Mouse (Mus musculus) Patski (cell line): ENCODE measurements around the gene Rnf150. TPM values are rescaled to one million over a fixed set of nuclear protein-coding genes. Genes with fewer than 3 reads are reported as not detected.

Experiments
- ATAC-seq: fragments of 100-300 bp; one replicate; pipeline ENCODE4 v1.8.0; 2021
- CTCF ChIA-PET: fragments of 350-600 bp; sonication (Branson Sonifier 250); formaldehyde crosslinking; loops from one replicate; lab custom pipeline; 2022; ENCODE audit warnings: inconsistent platforms; lab: Charles Lee
- POLR2A ChIA-PET: fragments of 350-600 bp; sonication (Branson Sonifier 250); formaldehyde crosslinking; loops from one replicate; lab custom pipeline; 2022; ENCODE audit warnings: antibody characterized with exemption, inconsistent platforms; lab: Charles Lee
- DNase-seq: peaks from one replicate; pipeline ENCODE4 v3.0.0-alpha.2; 2011; ENCODE audit warnings: low read depth, low spot score
- H3K27me3 ChIP-seq: fragments of 371-371 bp; one replicate; pipeline ENCODE4 v1.5.1; 2021
- CTCF ChIP-seq: fragments of 100-300 bp; IDR thresholded peaks from one replicate; pipeline ENCODE4 v1.5.1; 2021
- in situ Hi-C: fragments of 300-500 bp; cut with MboI; formaldehyde crosslinking; loops from 3 replicates; pipeline ENCODE4 v1.11.1; 2018; ENCODE audit warnings: low pct_unique_long_range_greater_than_20kb, mixed read lengths
- polyA plus RNA-seq: library from polyadenylated mRNA; unstranded; gene quantifications from one replicate; pipeline ENCODE4 v1.2.3, GENCODE M21; 2021

Gene Rnf150
- polyA plus RNA-seq, 1 experiment from 2014 or later, result 19.1 TPM

- ChIA-PET POLR2A (no interaction called here), CTCF (interaction anchor here (1.1 to 1.8 kb wide), 4 partner anchors 9 to 166 kb away, joined by 4 to 6 read pairs (median 4); no protein-coding TSS in a partner anchor)
- H3K27me3 ChIP-seq, result no peaks in the 10 kb centered on the region
- in situ Hi-C loops, result no loop called here
- ATAC-seq (no peak), DNase-seq (no peak)
- TF ChIP-seq CTCF, result no peak
Observed at GRCm38 (mm10) chr8:83036521-83037166, 173.5 kb downstream of the Rnf150 start.

GRCm38 (mm10) chr8:83037321-83037720, 174.2 kb downstream of the Rnf150 start:
- in situ Hi-C loops, result no loop called here
- POLR2A ChIA-PET, result interaction anchor here (0.5 kb wide), 1 partner anchor 68 kb away, joined by 3 read pairs; no protein-coding TSS in a partner anchor
- H3K27me3 ChIP-seq, result no peaks in the 10 kb centered on the region
- TF ChIP-seq CTCF, result no peak
- DNase-seq (no peak), ATAC-seq (no peak)
- CTCF ChIA-PET, result interaction anchor here (0.9 to 1.8 kb wide), 3 partner anchors 10 to 40 kb away, joined by 3 to 6 read pairs (median 4); no protein-coding TSS in a partner anchor

DNA sequence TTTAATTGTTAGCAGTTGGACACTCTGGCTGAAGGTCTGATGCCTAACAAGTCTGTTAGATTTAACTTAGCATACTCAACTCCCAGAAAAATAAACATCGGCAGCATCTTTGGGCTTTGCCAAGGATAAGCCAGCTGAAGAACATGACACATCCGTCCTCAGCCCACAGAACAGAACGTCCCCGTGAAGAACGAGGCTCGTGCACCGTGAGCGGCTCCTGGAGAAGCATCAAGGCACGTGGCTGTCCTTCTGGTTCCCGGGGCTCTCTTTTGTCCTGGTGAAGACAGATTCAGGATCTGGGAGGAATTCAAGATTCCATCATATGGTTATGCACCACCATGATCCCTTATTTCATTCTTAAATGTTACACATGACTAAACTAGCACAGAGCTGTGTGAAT, 175.4 kb downstream of the Rnf150 start:
- POLR2A ChIA-PET, result interaction anchor here (0.6 kb wide), 1 partner anchor 96 kb away, joined by 4 read pairs; no protein-coding TSS in a partner anchor
- TF ChIP-seq CTCF, result no peak

GRCm38 (mm10) chr8:83041440-83041839, 178.3 kb downstream of the Rnf150 start:
- no peak for TF ChIP-seq CTCF
- in situ Hi-C loops, result no loop called here
- no peaks in the 10 kb centered on the region for H3K27me3 ChIP-seq
- ATAC-seq (no peak), DNase-seq (no peak)
- ChIA-PET CTCF (no interaction called here), POLR2A (interaction anchor here (0.7 kb wide), 1 partner anchor 723 kb away, joined by 3 read pairs; no protein-coding TSS in a partner anchor)

More for the DNA sequence above, 175.4 kb downstream of the Rnf150 start:
- in situ Hi-C loops, result no loop called here
- ATAC-seq, result no peak
- no peaks in the 10 kb centered on the region for H3K27me3 ChIP-seq
- no peak for DNase-seq
- CTCF ChIA-PET, result interaction anchor here (0.9 to 1.2 kb wide), 2 partner anchors 10 to 16 kb away, joined by 3 read pairs; no protein-coding TSS in a partner anchor

DNA sequence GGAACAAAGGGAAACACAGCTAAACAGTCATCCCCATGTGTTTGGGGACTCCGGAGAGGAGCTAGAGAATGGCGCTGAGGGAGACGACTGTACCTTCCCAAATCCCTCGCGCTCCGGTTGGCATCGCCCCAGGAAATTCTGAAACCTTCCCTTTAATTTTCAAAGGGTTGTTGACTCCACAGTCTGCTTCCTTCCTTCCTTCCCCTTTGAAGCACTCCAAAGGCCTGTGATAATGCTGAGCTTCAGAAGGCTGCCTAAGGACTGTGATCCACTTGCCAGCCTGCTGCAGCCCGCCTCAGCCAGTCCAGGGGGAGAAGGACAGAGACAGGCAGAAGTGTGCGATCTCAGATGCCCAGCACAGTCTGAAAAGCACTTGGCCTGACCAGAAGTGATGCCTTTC, 183.8 kb downstream of the Rnf150 start:
- DNase-seq (no peak), ATAC-seq (no peak)
- in situ Hi-C loops, result no loop called here
- POLR2A ChIA-PET, result no interaction called here
- CTCF ChIA-PET, result interaction anchor here (0.9 to 1.4 kb wide), 2 partner anchors 10 to 17 kb away, joined by 3 read pairs; no protein-coding TSS in a partner anchor
- no peak for TF ChIP-seq CTCF
- no peaks in the 10 kb centered on the region for H3K27me3 ChIP-seq

- no peaks in the 10 kb centered on the region for H3K27me3 ChIP-seq
- no peak for ATAC-seq
- ChIA-PET CTCF (interaction anchor here (1.1 to 1.3 kb wide), 2 partner anchors 11 to 124 kb away, joined by 3 read pairs; no protein-coding TSS in a partner anchor), POLR2A (no interaction called here)
- TF ChIP-seq CTCF, result no peak
- no peak for DNase-seq
- in situ Hi-C loops, result no loop called here
Observed at GRCm38 (mm10) chr8:83048527-83048926, 185.4 kb downstream of the Rnf150 start.

GRCm38 (mm10) chr8:83049171-83049601, 186.0 kb downstream of the Rnf150 start:
- CTCF ChIA-PET, result interaction anchor here (1.1 to 1.3 kb wide), 2 partner anchors 11 to 124 kb away, joined by 3 read pairs; no protein-coding TSS in a partner anchor
- no peak for DNase-seq
- no peaks in the 10 kb centered on the region for H3K27me3 ChIP-seq

GRCm38 (mm10) chr8:83049616-83050015, 186.5 kb downstream of the Rnf150 start:
- no peaks in the 10 kb centered on the region for H3K27me3 ChIP-seq
- ChIA-PET POLR2A (no interaction called here), CTCF (interaction anchor here (1.3 kb wide), 1 partner anchor 125 kb away, joined by 3 read pairs; no protein-coding TSS in a partner anchor)
- in situ Hi-C loops, result no loop called here
- DNase-seq (no peak), ATAC-seq (no peak)
- TF ChIP-seq CTCF, result no peak

More at GRCm38 (mm10) chr8:83049171-83049601, 186.0 kb downstream of the Rnf150 start:
- no peak for TF ChIP-seq CTCF
- in situ Hi-C loops, result no loop called here
- POLR2A ChIA-PET, result interaction anchor here (0.6 kb wide), 1 partner anchor 67 kb away, joined by 3 read pairs; no protein-coding TSS in a partner anchor
- ATAC-seq, result no peak

- no peak for DNase-seq
- no peaks in the 10 kb centered on the region for H3K27me3 ChIP-seq
- ATAC-seq, result no peak
- no peak for TF ChIP-seq CTCF
- in situ Hi-C loops, result no loop called here
- CTCF ChIA-PET, result interaction anchor here (1.6 kb wide), 1 partner anchor 10 kb away, joined by 3 read pairs; no protein-coding TSS in a partner anchor
- POLR2A ChIA-PET, result no interaction called here
Observed at GRCm38 (mm10) chr8:83052896-83053295, 189.7 kb downstream of the Rnf150 start.

DNA sequence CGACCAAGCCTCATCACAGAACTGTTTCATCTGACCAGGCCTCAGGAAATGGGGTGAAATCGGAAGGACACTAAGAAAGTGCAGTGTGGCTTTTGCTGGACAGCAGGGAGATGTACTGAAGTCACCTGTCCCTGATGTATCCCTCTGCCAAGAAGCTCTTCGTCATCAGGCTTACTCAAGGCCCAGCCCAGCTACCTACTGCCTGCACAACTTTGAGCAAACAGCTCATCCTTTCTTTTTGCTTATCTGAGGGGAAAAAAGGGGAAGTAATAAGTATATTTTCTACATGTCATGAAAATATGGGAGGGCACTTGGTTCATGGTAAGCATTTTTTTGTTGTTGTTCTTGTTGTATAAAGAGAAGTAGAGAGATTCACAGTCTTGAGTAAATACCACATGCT, 191.6 kb downstream of the Rnf150 start:
- ATAC-seq (no peak), DNase-seq (no peak)
- no peaks in the 10 kb centered on the region for H3K27me3 ChIP-seq
- CTCF ChIA-PET, result interaction anchor here (1.1 to 1.5 kb wide), 2 partner anchors 16 to 24 kb away, joined by 3 to 4 read pairs; no protein-coding TSS in a partner anchor
- in situ Hi-C loops, result no loop called here
- POLR2A ChIA-PET, result no interaction called here
- TF ChIP-seq CTCF, result no peak
